Mouse (Mus musculus) testis, adult 2 months (tissue): ENCODE measurements around the gene Tns1.

Experiments
- CTCF ChIP-seq: fragments of 200-500 bp; IDR thresholded peaks from 2 replicates; pipeline ENCODE4 v1.5.1; 2012; ENCODE audit warnings: low read depth, mild to moderate bottlenecking, inconsistent platforms, low read length, moderate library complexity; ENCODE audit not compliant: control insufficient read depth, insufficient read depth, insufficient replicate concordance
- POLR2A ChIP-seq: fragments of 200-500 bp; IDR thresholded peaks from 2 replicates; pipeline ENCODE4 v1.6.1; 2012; ENCODE audit warnings: low read depth, mild to moderate bottlenecking, inconsistent platforms, low read length, moderate library complexity; ENCODE audit not compliant: control insufficient read depth

DNA sequence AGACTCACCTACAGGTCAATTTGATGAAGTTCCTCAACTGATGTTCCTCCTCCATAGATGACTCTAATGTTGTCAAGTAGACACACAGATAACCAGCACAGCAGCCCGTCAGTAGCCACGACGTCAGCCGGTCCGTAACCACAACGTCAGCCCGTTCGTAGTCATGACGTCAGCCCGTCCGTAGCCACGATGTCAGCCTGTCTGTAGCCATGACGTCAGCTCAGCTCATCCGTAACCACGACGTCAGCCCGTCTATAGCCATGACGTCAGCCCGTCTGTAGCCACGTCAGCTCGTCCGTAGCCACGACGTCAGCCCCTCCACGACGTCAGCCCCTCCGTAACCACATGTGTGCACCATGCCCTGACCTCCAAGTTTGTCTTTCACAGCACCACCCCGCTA, 217.1 kb downstream of the Tns1 start:
- TF ChIP-seq POLR2A (no peak), CTCF (no peak)
